Mouse (Mus musculus) embryo, embryonic 10.5 days (tissue): ENCODE results near the gene Ttll9.

Experiments used
- DNase-seq: peaks from one replicate; pipeline ENCODE4 v3.0.0-alpha.2; 2015; ENCODE audit warnings: low spot score

Gene Ttll9

GRCm38 (mm10) chr2:153049997-153050358, 87.7 kb downstream of the Ttll9 start:
- no peak for DNase-seq

DNA sequence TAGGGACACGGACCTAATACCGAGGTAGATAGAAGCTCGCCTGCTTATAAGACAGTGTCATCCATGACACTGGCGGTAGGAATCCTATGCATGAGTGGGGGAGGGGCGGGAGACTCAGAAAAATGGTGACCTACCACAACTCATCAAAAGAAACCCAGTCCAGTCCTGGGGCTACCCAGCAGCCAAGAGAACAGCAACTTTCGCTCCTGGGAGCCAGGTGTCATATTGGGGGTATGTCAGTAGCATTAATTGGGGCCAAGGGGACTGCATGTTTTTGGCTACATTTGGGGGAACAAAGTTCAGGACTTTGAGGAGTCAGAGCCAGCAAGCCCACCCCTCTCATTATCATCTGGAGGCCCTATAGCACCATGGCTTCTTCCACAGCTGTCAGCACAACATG, 88.8 kb downstream of the Ttll9 start:
- no peak for DNase-seq

DNA sequence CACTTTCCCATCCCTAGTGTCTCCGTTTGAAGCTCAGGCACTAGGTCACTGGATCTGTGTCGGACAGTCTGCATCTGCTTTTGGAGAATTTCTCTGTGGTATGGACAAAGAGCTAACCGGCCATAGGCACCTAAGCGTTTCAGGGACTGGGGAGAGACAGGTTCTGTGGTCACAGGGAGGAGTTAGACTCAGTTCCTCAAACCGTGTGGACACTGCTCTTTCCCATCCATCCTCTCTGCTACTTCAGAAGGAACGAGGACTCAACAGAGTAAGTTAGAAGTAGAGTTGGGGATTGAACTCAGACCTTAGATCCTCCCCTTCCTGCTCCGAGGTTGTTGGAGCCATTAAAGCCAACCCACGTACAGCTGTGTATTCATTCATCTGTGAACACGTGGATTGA, 89.3 kb downstream of the Ttll9 start:
- no peak for DNase-seq

DNA sequence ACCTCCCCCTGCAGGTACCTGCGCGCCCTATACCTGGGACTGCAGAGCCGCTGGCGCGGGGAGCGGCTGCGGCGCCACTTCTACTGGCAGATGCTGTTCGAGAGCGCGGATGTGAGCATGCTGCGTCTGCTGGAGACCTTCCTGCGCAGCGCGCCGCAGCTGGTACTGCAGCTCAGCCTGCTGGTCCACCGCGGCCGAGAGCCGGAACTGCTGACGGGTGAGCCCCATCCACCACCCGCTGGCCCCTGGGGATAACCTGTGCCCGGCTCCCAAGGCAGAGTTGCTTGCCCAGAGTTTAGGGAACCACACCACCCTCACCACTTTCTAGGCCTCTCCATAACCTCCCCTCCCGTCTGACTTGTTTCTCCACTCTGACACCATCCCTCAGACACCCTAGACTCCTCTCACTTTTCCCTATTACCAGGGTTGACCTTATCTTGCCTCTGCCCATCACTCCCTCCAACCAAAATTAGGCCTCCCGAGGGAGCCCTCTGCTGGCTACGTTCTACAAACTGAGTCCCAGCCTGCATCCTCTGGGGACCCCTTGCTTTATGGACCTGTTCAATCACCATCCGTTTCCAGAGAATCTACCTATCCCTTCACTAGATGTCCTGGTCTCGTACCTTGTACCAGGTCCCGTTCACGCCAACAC, 90.5 kb downstream of the Ttll9 start:
- peak; percentile 37 for DNase-seq

- no peak for DNase-seq
Observed at GRCm38 (mm10) chr2:153053896-153054295, 91.6 kb downstream of the Ttll9 start.

- no peak for DNase-seq
Observed at GRCm38 (mm10) chr2:153055270-153055920, 93.1 kb downstream of the Ttll9 start.
